Mouse (Mus musculus) brain, embryonic 14.5 days (tissue): ENCODE data around the gene Ugt1a8.
"Not testable (repeated sequence)": the region's sequence is repeated elsewhere in the genome, so short reads cannot be mapped to it uniquely, and the experiment has no call there.

ENCODE experiments used
- CTCF ChIP-seq: fragments of 200-500 bp; IDR thresholded peaks from 2 replicates; pipeline ENCODE4 v1.5.1; 2012; ENCODE audit warnings: inconsistent platforms, mild to moderate bottlenecking, moderate library complexity, borderline replicate concordance; ENCODE audit not compliant: insufficient read depth, insufficient read length; ENCODE audit errors: extremely low read depth
- POLR2A ChIP-seq: fragments of 200-500 bp; IDR thresholded peaks from 2 replicates; pipeline ENCODE4 v1.6.1; 2012; ENCODE audit warnings: mild to moderate bottlenecking, inconsistent platforms, borderline replicate concordance; ENCODE audit not compliant: poor library complexity, insufficient read depth, insufficient read length, severe bottlenecking; ENCODE audit errors: extremely low read depth

DNA sequence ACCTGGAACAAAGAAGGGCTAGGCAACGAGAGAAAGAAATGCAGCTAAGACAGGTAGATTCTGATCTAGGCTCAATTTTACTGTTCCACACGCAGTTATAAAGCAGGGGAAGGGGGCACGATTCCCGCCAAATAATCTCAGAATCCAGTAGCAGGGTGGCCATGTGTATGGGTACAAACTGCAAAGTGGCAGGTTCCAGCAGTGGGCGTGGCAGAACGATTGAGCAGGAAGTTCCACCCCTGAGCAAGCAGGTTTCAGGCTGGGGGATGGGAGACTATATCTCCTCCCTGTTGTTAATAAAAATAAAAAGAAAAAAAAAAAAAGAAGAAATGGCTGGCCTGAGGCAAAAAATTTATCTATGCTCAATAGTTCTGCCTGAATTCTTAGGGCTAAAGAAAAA is 25.2 kb downstream of the Ugt1a8 start:
- TF ChIP-seq CTCF, POLR2A: not testable (repeated sequence)
